Mouse (Mus musculus) megakaryocyte progenitor cell, adult 5-6 weeks (primary cell): ENCODE measurements around the gene Mfsd12. TPM values are rescaled to one million over a fixed set of nuclear protein-coding genes. Genes with fewer than 3 reads are reported as not detected.
A peak's percentile ranks its signal among the peaks of the same experiment; 100 is the strongest.

Experiments used
- ATAC-seq: replicated peaks from 2 replicates; pipeline ENCODE4 v1.8.0; 2016; ENCODE audit warnings: mild to moderate bottlenecking, moderate TSS enrichment, inconsistent platforms; ENCODE audit not compliant: poor library complexity
- total RNA-seq, 2 experiments: library from RNA; stranded (forward) in 1 of 2; stranded (reverse) in 1 of 2; fragments of 157-497, 149-512 nt in 1 of 2; fragments of 200-1000 nt in 1 of 2; gene quantifications; 2 replicates each; pipeline versions ENCODE4 v1.2.3 to v1.2.4; 2015 to 2017

Gene Mfsd12
- total RNA-seq, 2 experiments from 2014 or later = 6.7 to 12.6 TPM

- ATAC-seq = no peak
These were observed 43.3 kb downstream of the Mfsd12 start for GRCm38 (mm10) chr10:81400371-81401204.

DNA sequence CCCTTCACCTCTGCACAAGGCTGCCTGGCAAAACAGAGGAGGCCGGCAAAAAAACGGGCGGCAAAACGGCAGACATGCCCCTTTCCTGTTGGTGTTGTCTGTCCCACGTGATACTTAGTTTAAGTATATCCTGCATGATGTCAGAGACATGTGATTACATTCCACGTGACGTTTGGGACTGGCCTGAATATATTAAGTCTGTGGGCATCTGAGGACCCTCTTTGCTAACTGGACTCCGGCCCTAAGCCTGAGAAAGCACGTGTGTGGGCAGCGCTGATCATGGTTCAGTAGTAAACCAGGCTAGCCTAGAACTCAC, 43.9 kb downstream of the Mfsd12 start:
- no peak for ATAC-seq

- peak; percentile 73 for ATAC-seq
These were observed 44.4 kb downstream of the Mfsd12 start for GRCm38 (mm10) chr10:81401521-81402226.

DNA sequence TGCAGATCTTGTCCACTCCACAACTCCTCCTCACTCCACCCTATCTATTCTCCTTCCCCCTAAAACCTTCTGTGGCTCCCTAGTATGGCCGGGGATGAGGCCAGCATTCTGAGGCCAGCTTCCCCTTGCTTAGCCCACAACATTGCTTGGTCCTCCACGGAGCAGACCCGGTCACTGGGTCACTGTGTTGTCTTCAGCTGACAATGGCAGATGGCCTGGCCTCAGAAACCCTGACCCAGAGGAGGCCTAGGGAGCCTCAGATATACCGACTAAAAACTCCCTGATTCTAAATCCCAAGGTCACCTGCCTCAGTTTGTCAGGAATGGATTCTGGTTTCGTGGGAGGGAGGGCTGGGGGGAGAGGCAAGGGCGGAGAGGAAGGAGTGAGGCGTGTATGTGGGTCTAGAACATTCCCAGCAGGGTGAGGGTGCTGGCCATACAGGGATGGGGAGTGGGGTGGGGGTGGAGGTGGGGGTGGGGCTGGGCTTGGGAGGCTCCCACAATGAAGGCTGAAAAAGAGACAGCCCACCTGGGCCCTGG, 45.0 kb downstream of the Mfsd12 start:
- no peak for ATAC-seq

DNA sequence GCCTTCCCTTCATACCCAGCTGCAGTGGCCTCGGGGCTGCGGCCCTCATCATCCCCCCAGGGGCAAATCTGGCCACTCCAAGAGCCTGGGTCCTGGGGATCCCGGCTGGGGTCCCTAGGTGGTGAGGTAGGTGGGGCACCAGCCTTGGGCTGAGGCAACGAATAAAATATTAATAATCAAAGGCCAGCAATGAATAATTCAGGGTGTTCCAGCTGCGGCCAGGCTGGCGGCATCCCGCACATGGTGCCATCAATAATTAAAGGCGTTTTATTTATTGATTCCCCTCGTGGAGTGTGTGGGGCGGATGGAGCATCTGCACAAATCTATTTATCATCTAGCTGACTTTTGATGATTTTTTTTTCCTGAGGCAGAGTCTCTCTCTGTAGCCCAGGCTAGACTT, 46.2 kb downstream of the Mfsd12 start:
- ATAC-seq = no peak

DNA sequence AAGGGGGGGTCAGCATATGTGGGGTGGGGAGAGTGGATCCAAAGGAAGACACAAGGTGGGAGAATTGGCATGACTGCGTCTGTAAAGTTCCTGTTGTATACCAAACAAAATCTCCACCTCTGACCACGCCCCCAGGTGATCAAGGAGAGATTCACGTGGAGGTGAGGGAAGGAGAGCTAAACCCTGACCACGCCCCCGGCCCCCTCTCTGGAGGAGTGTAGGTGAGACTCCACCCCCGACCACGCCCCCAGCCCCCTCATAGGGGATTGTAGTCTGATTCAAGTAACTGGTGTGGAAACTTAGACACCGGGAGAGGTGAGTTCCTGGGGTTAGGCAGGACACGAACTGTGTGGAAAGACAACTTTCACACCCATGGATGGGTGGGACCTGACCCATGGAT, 46.8 kb downstream of the Mfsd12 start:
- no peak for ATAC-seq

DNA sequence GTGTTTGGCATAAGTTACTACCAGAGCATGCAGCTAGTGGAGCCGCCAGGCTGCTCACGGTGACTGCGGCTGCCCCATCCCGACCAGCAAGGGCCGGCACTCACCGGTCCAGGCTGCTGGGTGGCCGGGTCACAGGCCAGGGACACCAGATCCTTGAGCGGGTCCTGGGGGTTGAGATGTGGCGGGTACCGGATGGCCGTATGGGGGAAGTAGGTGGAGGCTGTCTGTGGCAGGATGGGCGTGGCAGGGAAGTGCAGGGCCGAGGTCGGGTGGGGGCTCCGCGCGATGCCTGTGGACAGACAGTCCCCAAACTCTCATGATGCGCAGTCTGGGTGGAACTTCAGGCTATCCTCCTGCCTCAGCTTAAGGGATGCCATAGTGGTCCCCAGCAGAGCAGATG, 47.4 kb downstream of the Mfsd12 start:
- ATAC-seq = 0 out of 2 replicates have a peak, but pooled peaks have one; percentile 7

DNA sequence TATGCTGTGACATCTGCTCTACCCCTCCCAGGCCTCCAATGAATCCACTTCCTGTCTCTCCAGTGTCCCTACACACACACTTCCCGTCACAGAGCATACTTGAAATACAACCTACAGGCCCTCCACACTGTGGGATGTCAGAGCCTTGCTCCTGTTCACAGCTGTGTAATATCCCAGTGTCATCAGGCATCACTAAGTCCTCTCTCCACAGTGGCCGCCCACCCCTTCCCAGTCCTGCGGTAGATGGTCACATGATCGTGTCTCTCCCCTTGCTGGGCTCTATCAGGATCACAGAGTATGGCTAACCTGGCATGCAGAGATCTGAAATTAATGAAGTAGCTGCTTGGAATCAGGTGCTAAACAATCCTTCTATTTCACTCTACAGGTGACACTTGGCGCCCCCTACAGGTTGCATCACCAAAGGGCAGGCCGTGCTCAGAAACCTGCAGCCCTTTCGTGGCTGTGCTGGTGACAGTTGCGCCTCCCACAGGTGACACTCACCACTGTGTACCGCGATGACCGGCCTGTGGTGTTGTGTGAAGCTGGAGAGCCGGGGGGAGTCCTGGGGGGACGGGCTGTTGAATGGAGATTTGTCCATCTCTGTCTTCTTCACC, 48.4 kb downstream of the Mfsd12 start:
- ATAC-seq = peak; percentile 21; the same call in 1 of the 2 replicates

DNA sequence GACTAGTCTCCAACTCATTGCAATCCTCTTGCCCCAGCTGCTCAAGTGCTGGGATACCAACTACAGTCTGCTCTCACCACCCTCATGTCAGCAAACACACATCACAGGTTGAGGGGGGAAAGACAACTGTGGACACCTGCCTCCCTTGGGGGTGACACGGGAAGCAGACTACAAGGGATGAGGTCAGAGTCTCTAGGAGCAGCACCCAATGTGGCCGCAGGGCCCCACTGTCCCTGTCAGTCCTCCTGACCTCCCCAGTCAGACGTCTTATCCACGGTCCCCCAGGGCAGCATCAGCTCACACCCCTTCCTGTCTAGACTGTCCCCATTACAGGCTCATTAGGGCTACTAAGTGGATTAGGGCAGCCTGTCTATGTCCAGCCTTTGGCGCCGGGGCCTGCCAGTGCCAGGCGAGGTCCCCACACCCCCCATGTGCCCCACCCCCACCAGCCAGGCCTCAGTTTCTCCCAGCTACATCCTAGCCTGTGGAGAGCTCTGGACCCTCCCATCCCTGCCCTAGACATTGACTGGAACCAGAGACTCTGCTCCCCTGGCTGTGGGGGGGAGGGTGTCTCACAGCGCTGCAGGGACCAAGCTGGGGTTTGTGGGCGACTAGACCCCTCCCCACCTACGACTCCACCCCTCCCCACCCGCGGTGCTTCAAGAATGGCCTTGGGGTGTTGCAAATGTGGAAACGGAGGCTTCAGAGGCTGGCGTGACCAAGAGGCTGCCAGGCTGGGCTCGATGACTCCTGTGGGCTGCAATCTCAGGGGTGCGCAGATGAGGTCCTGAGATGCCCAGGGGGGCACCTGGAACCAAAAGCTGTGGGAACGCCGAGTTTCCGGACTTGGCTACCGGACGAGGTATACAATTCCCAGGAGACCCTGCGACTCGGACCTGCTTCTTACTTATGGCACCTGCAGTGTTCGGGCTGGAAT, 49.5 kb downstream of the Mfsd12 start:
- ATAC-seq = no peak

DNA sequence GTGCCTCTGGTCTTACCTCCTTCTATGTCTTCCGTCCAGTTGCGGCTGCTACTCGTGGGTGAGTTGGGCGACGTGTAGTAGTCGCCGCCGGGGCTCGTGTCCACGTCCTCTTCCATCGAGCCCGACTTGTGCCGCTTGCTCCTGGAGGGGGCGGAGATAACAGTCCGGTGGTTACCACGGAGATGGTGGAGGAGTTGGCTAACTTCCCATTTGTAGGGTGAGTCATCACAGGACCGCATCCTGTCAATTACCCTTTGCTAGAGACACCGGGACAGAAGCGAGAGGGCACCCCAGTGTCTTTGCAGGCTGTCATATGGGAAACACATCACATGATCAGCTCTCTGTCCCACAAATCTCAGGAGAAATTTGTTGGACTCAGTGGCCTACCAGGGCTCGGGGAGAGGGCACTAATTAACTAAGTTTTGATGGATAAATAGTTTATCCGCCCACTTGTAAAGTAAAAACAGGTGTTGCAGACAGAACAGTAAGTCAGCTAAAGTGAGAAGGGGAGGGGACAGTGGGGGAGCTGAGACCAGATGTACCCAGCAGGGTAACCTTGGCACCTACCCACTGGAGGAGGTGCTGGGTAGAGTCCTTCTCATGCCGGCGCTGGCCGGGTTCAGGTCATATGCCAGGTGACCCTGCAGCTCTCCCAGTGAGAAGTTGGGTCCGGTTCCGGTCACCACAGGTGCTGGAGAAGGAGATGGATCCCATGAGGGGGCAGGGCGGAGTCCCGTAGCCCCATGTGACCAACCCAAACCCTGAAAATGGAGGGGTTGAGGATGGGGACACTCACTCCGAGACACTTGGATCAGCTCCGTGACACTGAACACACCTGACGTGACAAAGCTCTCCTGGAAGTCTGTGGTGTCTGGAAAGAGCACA, 50.5 kb downstream of the Mfsd12 start:
- peak; percentile 68 for ATAC-seq

- no peak for ATAC-seq
These were observed 51.1 kb downstream of the Mfsd12 start for GRCm38 (mm10) chr10:81408424-81408729.

DNA sequence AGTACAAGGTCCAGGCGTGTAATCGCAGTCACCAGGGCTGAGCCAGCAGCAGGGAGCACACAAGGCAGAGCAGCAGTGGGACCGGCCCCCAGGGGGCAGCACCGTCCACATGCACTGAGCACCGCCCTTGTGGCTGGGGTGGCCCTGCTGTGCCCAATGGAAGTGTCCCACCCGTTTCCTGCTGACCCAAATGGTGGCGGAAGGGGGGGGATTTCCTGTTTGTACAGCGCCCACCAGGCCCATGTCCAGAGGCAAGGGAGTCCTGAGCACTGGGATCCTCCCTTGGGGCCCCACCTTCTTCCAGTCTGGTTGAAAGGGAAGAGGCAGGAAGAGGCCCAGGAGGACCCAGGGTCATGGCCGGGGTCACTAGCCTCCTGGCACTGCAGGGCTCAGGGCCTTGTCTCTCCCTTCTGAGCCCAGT, 51.6 kb downstream of the Mfsd12 start:
- peak; percentile 68 for ATAC-seq

DNA sequence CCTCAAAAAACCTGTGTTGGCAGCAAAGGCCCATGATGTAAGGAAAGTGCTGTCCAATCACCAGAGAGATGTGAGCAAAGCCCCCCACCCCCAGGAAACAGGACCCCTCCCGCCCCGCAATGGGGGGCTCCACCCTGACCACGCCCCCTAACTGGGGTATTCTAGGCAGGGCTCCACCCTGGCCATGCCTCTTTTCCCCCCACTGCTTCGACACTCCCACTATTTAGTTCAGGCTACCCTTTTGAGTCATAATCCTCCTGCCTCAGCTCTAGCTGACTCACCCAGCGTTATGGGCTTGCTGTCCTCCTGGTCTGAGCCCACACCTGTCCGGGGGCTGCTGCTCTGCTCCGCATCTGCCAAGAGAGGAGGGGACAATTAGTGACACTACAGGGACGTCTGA, 52.0 kb downstream of the Mfsd12 start:
- ATAC-seq = no peak

- ATAC-seq = no peak
These were observed 53.1 kb downstream of the Mfsd12 start for GRCm38 (mm10) chr10:81410350-81410749.

DNA sequence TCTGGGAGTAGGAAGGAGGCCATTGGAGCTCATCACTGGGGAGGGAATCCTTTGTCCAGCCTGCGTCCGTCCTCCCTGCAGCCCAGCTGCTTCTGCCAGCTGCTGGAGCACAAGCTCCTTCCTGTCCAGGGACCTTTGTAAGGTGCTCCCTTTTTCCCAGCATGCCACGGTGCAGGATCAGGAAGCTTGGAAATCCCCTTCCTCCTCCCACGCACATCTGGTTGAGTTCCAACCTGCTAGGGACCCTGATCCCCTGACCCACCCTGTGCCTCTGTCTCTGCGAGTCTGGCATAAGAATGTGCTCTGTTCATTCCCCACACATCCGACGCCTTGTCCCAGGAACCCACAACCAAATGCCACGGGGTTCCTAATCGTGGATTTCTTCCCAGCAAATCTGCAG, 53.7 kb downstream of the Mfsd12 start:
- ATAC-seq = no peak

DNA sequence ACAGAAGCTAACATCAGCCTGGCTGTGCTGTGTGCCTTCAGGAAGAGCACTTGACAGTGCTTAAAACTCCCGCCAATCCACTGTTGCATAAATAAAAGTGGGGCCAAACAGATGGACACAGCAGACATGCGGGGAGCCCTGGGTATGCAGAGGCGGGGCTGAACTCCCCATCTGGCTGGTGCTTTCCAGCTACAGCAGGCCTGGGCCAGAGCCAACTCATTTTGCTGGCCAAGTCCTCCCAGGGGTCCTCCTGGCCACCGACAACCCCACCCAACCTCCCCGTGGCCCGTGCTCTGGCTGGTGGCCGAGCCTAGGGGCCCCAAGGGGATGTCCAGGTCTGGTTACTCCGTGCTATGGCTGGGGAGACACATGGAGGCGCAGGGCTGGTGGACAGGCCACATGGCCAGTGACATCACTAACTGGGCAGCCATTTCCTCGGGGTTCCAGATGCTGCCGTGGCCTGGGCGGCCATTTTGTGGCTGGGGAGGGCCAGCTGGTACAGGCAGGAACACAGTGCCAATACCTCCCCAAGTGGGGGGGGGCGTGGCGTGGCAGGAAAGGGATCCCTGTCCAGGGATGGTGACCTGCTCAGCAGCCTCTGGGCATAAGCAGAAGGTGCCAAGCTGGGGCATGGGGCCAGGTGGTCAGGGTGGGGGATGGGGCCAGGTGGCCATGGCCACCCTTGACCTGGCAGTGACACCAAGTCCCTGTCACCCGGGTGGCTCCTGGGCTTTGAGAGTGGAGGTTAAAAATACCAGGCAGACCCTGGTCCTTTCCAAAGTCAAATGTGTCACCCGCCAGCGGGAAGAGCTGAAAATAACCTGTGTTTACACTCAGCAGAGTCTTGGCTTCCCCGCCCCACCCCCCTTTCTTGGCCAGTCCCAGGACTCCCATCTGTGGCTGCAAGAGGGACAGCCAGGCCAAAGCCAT, 54.4 kb downstream of the Mfsd12 start:
- no peak for ATAC-seq

- no peak for ATAC-seq
These were observed 55.5 kb downstream of the Mfsd12 start for GRCm38 (mm10) chr10:81412586-81413309.
